Mouse (Mus musculus): ENCODE measurements around the gene Lrrc19.
A peak's percentile ranks its signal among the peaks of the same experiment; 100 is the strongest.
"Not testable (repeated sequence)": the region's sequence is repeated elsewhere in the genome, so short reads cannot be mapped to it uniquely, and the experiment has no call there.

Lrrc19 gene

DNA sequence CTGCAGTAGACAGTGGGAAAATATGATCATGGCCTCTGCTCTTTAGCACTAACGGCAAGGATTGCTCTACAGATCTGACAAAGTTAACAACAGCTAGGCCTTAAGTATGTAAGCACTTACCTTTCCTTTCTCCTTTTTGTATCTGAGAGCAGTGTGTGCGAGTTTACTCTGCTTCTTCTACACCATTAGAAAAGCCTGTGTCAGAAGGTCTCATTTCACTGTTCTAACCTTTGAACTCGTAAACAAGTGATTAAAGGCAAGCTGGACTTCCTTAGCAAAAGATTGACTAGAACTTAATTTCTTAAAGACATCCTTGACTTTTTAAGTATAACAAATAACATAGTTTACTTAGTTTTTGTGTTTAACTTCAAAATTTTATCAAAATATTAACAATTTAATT lies at the start of gene Lrrc19:
Gene Lrrc19, minus strand, starts transcription at position 225 of the 400 bp plus-strand sequence.
- DNase-seq (ENCODE audit: low spot score in 2 of 2), result no peak

DNA sequence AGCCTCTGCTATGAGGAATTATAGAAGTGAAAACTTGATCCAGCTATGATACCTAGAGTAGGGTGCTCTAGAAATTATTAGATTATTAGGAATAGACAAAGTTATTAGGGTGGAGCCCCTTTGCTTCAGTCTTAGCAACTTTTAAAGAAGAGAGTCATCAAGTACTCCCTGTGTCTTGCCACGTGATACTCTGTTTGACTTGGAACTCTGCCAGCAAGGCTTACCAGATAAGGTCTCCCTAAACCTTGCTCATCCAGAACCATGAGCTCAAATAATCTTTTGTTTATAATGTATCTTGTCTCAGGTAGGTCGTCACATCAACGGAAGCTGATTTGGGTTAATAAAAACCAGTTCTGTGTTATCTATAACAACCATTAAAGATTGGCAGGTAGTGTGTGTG lies 46.4 kb upstream of the Lrrc19 start:
- DNase-seq (ENCODE audit: low spot score in 2 of 2), result no peak

DNA sequence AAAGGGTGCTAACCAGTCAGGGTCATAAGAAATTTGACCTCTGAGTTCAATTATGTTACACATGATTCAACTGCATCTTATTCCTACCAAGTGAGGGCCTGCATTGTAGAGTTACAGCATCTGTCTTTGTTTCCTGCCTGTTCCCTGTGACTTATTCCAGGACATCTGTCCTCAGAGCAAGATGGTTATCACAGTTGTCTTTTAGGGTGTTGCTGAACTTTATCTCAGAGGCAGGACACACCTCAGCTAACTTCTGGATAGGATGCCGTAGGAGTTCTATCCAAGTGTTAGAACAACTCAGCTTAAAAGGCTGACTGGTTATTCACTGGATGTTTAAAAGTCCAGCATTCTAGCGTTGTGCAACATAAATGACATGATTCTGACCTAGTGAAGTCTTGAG lies 42.2 kb upstream of the Lrrc19 start:
- no peak for DNase-seq (ENCODE audit: low spot score in 2 of 2)

DNA sequence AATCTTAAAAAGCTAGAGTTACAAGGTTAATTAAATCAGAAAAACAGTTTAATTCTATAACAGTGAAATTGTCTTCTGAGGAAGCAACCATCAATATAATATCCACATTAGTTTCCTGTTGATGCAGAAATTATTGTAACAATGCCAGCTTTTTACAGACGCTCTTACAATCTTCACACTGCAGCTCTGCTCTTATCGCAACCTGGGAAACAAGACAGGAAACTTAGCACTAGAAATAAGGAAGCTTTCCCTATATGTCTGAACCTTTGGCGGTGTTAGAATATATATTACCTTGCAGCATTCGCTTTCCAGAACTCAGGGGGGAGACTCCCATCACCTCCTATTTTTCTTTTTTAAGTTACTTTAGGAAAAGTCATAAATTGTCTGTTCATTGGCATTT lies 41.1 kb upstream of the Lrrc19 start:
- no peak for DNase-seq (ENCODE audit: low spot score in 2 of 2)

DNA sequence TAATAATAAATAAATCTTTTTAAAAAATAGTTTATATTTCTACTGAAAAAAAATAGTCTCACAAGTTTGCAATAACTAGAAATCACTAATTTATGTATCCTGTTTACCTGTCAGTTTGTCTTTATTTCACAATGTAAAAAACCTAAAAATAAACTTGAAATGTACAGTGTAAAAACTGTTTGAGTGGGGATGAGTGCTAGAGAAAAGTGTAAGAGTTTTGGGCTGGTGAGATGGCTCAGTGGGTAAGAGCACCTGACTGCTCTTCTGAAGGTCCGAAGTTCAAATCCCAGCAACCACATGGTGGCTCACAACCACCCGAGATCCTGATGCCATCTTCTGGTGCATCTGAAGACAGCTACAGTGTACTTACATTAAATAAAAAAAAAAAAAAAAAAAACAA lies 39.9 kb upstream of the Lrrc19 start:
- DNase-seq (ENCODE audit: low spot score in 2 of 2), result not testable (repeated sequence)

DNA sequence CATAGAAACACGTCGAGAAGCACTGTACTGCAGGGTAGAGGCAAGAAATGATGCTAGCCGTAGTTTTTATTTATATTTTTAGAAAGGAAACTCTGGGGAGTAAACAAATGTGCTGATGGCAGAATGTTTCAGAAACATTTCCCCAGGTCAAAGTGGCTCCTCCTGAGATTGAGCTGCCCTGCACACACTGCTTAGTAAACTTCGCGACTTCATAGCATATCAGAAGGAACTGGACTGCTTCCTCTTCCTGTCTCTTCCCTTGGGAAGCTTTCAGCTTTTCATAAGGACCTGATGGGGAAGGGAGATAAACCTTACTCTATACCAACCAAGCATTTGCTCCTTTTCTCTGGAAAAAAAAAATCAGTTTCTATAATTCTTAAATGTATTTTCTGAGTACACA lies 33.4 kb upstream of the Lrrc19 start:
- no peak for DNase-seq (ENCODE audit: low spot score in 2 of 2)

DNA sequence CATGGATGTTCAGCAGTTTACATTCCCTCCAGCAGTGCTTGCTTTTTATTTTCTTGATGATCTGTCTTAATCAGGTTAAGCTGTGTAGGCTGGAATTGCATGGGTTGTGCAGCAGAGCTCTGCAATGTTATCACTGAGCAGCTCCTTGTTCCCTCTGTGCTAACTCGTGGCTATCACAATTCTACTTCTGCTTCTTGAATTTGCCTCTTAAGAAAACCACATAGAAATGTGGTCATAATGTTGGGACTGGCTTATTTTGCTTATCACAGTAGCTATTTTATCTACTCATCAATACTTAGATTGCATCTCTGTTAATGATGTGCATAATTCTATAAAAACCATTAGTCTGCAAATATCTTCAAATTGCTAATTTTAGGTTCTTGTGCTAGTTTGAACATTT lies 32.1 kb upstream of the Lrrc19 start:
- DNase-seq (ENCODE audit: low spot score in 2 of 2), result no peak

DNA sequence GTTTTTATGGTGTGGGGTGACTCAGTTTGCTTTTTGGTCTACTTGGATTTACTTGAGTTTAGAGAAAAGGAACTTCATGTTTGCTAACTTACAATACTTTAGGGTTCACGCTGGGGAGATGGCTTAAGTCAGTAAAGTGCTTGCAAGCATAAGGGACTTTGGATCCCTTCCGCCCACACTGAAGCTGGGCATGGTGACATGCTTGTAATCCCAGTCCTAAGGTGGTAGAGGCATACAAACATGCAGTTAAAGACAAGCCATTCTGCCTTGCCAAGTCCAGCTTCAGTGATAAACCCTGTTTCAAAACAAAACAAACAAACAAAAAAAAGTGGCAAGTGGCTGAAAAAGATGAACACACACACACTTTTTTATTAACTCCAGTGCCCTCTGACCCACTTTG lies 31.2 kb upstream of the Lrrc19 start:
- no peak for DNase-seq (ENCODE audit: low spot score in 2 of 2)

DNA sequence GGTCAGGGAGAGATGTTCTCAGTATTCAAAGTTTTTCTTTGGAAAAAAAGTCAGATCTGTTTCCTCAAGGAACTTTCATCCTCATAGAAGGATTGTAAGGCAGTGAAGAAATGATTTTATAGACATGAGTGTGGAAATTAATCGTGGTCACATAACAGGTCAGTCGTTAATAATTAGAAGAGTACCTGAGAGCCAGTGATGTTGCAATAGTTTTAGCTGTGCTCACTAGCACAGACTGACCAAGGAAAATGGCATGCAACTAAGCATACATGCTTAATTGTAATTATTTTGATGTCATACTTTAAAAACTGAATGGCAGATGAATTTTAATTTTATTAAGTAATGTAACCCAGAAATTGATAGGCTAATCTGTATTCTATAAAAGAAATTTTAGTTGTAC lies 30.7 kb upstream of the Lrrc19 start:
- DNase-seq (ENCODE audit: low spot score in 2 of 2), result no peak

DNA sequence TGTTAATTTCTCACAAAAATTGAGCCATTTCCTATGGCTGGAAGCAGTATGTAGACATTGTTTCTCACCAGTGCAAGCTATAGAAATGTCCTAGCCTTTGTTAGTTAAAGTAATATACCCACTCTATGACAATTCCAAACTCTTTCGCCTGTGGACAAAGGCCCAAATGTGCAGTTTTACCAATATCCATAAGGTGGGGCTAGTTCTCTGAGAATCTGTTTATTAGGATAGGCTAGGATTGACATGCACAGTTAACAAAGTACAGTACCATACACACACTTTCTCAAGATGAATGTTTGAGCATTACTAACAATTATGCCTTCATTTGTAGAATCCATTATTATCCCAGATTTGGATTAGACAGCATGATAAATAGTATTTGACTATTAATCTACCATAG lies 19.8 kb upstream of the Lrrc19 start:
- DNase-seq (ENCODE audit: low spot score in 2 of 2), result no peak

DNA sequence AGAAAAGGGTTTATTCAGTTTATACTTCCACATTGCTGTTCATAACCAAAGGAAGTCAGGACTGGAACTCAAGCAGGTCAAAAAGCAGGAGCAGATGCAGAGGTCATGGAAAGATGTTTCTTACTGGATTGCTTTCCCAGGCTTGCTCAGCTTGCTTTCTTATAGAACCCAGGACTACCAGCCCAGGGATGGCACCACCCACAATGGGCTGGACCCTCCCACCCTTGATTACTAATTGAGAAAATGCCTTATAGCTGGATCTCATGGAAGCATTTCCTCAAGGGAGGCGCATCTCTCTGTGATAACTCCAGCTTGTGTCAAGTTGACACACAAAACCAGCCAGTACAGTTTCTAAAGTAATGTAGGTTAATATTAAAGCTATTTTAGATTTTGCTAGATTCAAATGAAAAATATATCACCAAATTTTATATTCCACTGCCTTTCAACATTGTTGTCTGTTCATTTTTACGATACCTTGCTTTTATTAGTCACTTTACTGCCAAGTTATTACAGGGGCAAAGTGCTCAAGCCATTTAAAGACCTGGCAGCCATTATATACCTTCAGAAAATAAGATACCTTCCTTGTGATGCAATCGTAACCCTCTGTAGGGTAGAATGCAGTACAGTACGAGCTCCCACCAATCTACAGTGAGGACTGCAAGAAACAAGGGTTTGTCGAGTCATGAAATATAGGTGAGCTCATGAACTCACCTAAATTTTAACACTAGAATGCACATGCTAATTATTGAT lies 657 bp upstream of the Lrrc19 start:
- DNase-seq (ENCODE audit: low spot score in 2 of 2), result not testable (repeated sequence)

DNA sequence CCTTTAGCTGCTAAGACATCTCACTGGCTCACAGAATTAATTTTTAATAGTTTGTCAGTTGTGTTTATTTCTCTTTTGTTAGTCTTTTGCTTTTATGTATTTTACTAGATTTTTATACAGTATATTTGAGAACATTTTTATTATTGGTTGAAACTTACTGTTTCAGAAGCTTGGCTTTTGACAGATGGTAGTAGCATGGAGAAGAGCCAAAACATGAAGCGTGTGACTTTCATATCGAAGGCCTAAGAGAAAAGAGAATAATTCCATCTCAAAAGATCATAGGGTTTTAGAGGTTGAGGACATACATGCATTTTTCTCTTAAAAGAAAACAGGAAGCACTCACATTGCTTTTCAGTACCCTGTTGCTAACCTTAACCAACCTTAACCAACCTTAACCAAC lies 6.8 kb downstream of the Lrrc19 start:
- no peak for DNase-seq (ENCODE audit: low spot score in 2 of 2)

DNA sequence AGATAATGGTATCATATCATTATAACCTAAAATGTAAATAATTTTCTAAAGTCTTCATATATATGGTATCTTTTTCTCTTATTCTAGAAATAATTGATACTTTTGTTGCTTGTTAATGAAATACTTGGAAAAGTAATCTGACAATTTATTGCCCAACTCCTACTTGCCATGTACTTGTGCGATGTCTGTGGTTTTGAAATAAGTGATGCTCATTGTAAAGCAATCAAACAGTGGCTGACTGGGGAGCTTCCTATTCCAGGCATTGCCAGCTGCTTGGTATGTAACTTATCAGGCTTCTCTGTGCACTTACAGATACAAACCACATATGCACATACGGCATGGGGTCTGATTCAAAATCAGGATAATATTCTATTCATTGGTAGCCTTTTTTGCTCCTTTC lies 29.9 kb downstream of the Lrrc19 start:
- DNase-seq (ENCODE audit: low spot score in 2 of 2), result no peak

DNA sequence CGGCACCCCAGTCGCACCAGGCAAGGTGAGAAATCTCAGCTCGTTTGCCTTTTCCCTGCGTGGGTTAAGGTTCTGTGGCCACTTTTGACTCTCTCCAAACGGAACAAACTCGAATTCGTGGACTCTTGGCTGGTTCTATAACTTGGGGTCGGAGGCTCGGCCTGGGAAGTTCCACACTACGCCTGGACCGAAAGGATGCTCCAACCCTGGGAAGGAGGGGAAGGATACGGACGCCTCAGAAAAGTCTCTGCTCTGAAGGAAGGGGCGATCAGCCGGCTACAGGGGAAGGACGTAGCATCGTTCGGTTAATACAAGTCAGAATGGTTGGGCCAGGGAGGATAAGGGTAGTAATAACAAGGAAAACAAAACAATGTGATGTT lies 35.3 kb downstream of the Lrrc19 start:
- no peak for DNase-seq (ENCODE audit: low spot score in 2 of 2)

DNA sequence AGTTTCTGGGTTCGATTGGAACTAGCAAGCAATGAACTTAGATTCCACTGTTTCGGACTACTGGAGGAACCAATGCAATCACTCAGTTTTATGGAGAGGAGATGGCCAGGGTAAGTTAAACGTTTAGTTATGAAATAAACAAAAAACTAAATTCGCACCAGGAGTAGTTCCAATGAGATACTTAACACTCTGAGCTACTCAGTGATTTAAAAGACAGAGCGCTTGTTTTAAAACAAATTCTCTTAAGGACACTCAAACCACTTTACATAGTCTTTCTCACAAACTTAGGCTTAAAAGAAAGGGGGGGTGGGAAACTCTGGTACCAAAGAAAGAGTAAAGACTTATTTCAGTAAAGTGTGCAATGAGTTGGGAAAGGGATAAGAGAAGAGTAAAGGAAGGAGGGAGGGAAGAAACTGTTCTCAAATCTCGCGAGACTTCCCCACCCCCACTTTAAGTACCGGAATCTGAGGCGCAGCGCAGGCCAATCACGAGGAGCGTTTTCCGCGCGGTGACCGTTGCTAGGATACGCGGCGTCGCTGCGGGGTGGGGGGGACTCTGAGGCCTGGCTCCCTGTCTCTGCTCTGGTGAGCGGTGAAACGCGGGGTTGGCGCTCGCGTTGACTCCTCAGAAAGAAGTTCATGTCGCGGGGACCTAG lies 35.8 kb downstream of the Lrrc19 start, which contains the start of gene Ift74:
Gene Ift74, plus strand, starts transcription at position 520 of the 655 bp plus-strand sequence.
- DNase-seq (ENCODE audit: low spot score in 2 of 2), result peak; percentile 65 to 91

DNA sequence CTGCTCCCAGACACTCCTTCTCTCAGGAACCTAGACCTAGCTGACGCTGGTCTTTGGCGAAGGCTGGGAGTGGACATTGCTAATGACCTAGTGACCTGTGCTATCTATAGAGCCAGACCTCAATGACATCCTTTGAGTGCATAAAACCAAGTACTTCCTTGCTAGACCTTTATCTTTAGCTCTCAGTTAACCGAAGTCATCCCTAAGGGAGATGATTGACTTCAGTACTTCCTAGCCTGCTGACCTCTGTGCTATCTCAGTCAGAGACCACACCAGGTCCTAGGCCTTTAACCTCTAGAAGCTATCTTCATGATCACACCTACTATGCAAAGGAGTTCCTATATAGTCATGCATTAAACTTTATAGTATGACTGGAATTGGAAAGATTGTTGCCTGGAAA lies 39.6 kb downstream of the Lrrc19 start:
- no peak for DNase-seq (ENCODE audit: low spot score in 2 of 2)

DNA sequence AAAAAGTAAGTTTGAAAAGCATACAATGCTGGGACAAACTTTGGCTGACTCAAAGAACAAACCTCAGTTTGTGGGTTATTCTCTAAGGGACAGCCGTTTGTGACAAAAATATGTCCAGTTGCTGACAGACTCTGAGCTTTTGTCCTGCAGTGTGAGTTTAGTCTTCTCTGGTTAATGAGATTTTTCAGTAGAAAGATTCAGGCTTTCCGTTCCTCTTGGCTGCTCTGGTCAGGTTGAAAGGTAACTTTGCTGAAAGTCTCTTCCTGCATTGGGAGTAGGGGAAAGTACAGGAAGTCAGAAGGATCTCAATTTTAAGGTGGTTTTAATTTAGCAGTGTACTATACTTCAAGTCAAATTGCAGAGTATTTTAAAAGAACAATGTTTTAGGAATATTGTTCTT lies 44.4 kb downstream of the Lrrc19 start:
- DNase-seq (ENCODE audit: low spot score in 2 of 2), result no peak

DNA sequence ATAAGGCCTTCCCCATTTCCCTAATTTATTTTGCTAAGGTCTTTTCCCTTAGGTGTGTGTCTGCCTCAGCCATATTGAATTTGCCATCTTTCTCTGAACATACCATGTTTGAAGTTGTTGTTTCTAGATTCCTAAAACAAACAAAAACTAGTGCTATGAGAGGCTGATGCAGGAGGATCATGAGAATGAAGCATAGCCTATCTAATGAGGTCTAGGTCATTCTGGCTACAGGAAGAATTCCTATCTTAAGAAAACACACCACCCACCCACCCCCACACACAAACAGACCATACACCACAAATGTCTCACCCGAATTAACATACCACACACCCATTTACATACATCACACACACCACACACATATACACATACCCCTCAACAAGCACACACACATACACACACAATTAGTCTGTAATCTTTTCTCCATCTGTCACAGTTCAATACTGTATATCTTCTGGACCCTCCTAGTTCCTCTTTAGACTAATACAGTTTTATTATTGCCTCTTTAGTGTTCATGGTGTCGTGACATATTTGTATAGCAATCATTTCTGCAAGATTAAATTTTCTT lies 45.4 kb downstream of the Lrrc19 start:
- no peak for DNase-seq (ENCODE audit: low spot score in 2 of 2)

DNA sequence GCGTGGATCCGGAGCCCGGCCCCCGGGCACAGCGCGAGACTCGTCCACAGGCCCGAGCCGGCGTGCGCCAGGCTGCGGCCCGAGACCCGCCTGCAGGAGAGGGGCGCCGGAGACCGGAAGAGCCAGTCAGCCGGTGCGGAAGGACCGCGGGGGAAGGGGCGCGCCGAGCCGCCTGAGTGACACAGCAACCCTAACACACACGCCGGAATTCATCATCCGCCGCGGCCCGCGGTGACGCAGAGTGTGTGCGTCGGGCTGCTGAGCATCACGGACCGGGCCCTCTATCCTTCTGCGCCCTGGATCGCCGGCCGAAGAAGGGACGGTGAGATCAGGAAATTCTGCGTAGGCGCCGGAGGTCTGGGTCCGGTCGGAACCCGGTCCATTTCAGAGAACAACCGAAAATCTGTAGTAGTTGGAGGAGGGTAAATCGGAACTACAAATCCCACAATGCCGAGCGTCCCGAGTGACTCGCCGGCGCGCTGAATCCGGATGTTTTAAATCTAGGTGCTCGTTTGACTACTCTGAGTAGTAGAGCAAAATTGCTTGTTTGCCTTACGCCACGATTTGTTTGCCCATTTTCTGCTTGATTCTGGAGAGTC lies 46.8 kb downstream of the Lrrc19 start, which contains the start of gene Plaa:
Gene Plaa, minus strand, starts transcription at position 214 of the 599 bp plus-strand sequence.
- DNase-seq (ENCODE audit: low spot score in 2 of 2), result peak; percentile 89 to 90

DNA sequence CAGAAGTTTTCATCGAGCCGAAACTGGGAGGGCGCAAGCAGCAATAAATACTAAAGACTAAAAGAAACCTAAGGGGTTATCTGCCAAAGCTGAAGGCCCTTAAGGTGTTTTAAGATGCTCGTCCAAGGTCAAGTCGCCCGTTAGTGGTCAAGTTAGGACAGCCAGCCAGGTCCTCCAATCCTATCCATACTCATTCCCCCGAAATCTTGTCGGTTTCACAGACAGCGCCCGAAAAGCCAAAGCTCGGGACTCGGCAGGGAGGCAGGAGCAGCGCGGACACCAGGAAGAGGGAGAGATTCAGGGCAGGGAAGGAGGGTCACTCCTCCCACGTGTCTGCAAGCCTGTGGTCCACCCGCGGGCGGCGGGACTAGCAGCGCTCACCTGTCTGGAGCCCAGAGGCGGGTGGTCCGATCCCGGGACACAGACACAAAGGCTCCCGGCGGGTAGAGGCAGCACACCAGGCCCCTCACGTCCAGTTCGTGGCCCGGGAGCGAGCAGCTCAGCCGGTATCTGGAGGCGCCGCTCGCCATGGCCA lies 47.4 kb downstream of the Lrrc19 start:
- no peak for DNase-seq (ENCODE audit: low spot score in 2 of 2)

DNA sequence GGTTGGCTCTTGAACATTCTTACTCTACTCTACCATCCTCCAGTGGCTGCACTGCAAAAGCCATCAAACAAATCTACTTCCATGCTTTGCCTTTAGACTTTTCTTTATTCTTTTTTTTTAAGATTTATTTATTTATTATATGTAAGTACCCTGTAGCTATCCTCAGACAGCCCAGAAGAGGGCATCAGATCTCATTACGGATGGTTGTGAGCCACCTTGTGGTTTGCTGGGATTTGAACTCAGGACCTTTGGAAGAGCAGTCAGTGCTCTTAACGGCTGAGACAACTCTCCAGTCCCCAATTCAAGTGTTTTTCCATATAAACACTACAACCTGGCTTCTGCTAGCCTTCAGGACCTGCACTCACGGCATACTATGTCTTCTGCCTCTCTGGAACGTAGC lies 48.5 kb downstream of the Lrrc19 start:
- peak in 1 of 2 experiments; percentile 19 for DNase-seq (ENCODE audit: low spot score in 2 of 2)

DNA sequence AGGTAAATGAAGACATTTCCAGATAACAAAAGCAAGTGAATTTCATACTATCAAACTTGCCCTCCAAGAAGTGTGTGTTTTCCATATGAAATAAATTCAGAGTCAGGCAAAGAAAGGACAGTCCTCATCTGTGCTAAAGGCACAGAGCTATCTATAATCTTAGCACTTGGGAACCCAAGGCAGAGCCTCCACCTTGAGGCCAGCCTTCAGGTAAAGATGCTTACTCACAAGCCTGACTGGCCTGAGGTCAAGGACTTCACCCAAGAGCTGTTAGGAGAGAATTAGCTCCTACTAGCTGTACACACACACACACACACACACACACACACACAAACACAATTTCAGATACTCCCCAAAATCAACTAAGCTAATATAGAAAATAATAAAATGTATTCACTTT lies 57.2 kb downstream of the Lrrc19 start:
- DNase-seq (ENCODE audit: low spot score in 2 of 2), result no peak

Measured in spleen, postnatal 10 days (tissue).